Mouse (Mus musculus) liver, postnatal 0 days (tissue): ENCODE results near the gene Ago1.

ENCODE experiments used
- CTCF ChIP-seq: sonication (generic); IDR thresholded peaks from 2 replicates; pipeline ENCODE4 v1.5.1; 2016; ENCODE audit warnings: antibody characterized with exemption, low read depth
- EP300 ChIP-seq: IDR thresholded peaks from 2 replicates; pipeline ENCODE4 v1.6.1; 2016; ENCODE audit warnings: antibody characterized with exemption, low read depth, mild to moderate bottlenecking

GRCm38 (mm10) chr4:126482951-126483350 lies 14.6 kb upstream of the Ago1 start:
- TF ChIP-seq CTCF (no peak), EP300 (no peak)
